Mouse (Mus musculus) hematopoietic stem cell, adult 5-6 weeks (primary cell): ENCODE results near the gene Klhl11. TPM values are rescaled to one million over a fixed set of nuclear protein-coding genes. Genes with fewer than 3 reads are reported as not detected.

Source experiments
- ATAC-seq, 2 experiments: fragments of 125-278 bp in 1 of 2; replicated peaks in 1 of 2; 2 replicates each; pipeline ENCODE4 v1.8.0; 2016 to 2017; ENCODE audit warnings: inconsistent platforms in 2 of 2, mild to moderate bottlenecking in 2 of 2, moderate number of reproducible peaks in 2 of 2, low read depth in 1 of 2, moderate TSS enrichment in 1 of 2; ENCODE audit not compliant: low FRiP score in 2 of 2, poor library complexity in 2 of 2, severe bottlenecking in 2 of 2, insufficient read depth in 1 of 2, low TSS enrichment in 1 of 2
- total RNA-seq: library from RNA; stranded (forward); fragments of 172-1452, 232-1000 nt; gene quantifications from 2 replicates; pipeline ENCODE4 v1.2.3, GENCODE M21; 2017

The Klhl11 gene
- total RNA-seq: 27.6 and 34.2 TPM in 2 replicates

- peak; percentile 93 to 97 for ATAC-seq
Observed at GRCm38 (mm10) chr11:100472197-100472934, at the start of gene Klhl11. TSS of gene Klhl11 (minus strand) at chr11:100472741.

- ATAC-seq: no peak
Observed at GRCm38 (mm10) chr11:100520838-100521237, 48.3 kb upstream of the Klhl11 start.

GRCm38 (mm10) chr11:100519188-100519587 lies 46.6 kb upstream of the Klhl11 start:
- ATAC-seq: no peak

- no peak for ATAC-seq
Observed at GRCm38 (mm10) chr11:100518188-100518591, 45.6 kb upstream of the Klhl11 start.

- no peak for ATAC-seq
Observed at GRCm38 (mm10) chr11:100516291-100516690, 43.8 kb upstream of the Klhl11 start.

- no peak for ATAC-seq
Observed at GRCm38 (mm10) chr11:100515789-100516188, 43.2 kb upstream of the Klhl11 start.

GRCm38 (mm10) chr11:100515061-100515460 lies 42.5 kb upstream of the Klhl11 start:
- ATAC-seq: no peak

- ATAC-seq: no peak
Observed at GRCm38 (mm10) chr11:100513716-100514115, 41.2 kb upstream of the Klhl11 start.

- ATAC-seq: no peak
Observed at GRCm38 (mm10) chr11:100512384-100512783, 39.8 kb upstream of the Klhl11 start.

GRCm38 (mm10) chr11:100510556-100510955 lies 38.0 kb upstream of the Klhl11 start:
- ATAC-seq: no peak

GRCm38 (mm10) chr11:100505997-100506396 lies 33.5 kb upstream of the Klhl11 start:
- no peak for ATAC-seq

- ATAC-seq: peak in 1 of 2 experiments; percentile 29; a peak in 1 of 4 replicates
Observed at GRCm38 (mm10) chr11:100504990-100505660, 32.6 kb upstream of the Klhl11 start.

- no peak for ATAC-seq
Observed at GRCm38 (mm10) chr11:100501321-100501720, 28.8 kb upstream of the Klhl11 start.

GRCm38 (mm10) chr11:100500651-100501050 lies 28.1 kb upstream of the Klhl11 start:
- ATAC-seq: no peak

- no peak for ATAC-seq
Observed at GRCm38 (mm10) chr11:100500241-100500640, 27.7 kb upstream of the Klhl11 start.

GRCm38 (mm10) chr11:100493771-100494170 lies 21.2 kb upstream of the Klhl11 start:
- ATAC-seq: no peak

- ATAC-seq: no peak
Observed at GRCm38 (mm10) chr11:100490951-100491350, 18.4 kb upstream of the Klhl11 start.

- peak in 1 of 2 experiments; percentile 46; a peak in 1 of 4 replicates for ATAC-seq
Observed at GRCm38 (mm10) chr11:100485801-100486538, 13.4 kb upstream of the Klhl11 start.
